Mouse (Mus musculus): ENCODE measurements at regions not wholly inside any gene's neighbourhood (a gene's known extent, or its start where the extent isn't known, plus 50 kb on each side); places are given as distances from the start of the nearest gene placed in this dataset.

GRCm38 (mm10) chr4:55253769-55254168 is 96.1 kb upstream of the Rad23b start:
- no peak for TF ChIP-seq CTCF (conservative IDR thresholded peaks at IDR 0.05; ENCODE audit: low read length)
- TF ChIP-seq POU5F1 (IDR thresholded peaks at IDR 0.05; ENCODE audit: borderline replicate concordance, low read length), result no peak
- no peak for TF ChIP-seq NANOG (IDR thresholded peaks at IDR 0.05; ENCODE audit: borderline replicate concordance, low read length)
